Mouse (Mus musculus): ENCODE measurements around the gene Npas2. TPM values are rescaled to one million over a fixed set of nuclear protein-coding genes. Genes with fewer than 3 reads are reported as not detected.

Gene Npas2
- 3.7 and 6.2 TPM in 2 replicates for total RNA-seq (2014; rRNA removed; ENCODE audit: low replicate concordance)
- polyA plus RNA-seq (2015; fragmentation: Nextera tagmentation; extraction: Ambion mirVana): 2.9 and 3.5 TPM in 2 replicates

GRCm38 (mm10) chr1:39192997-39193861, at the start of gene Npas2:
TSS of gene Npas2 (plus strand) at chr1:39193731.
- Histone ChIP-seq H3K36me3 (replicated peaks; ENCODE audit: control insufficient read depth, insufficient read depth, low read length) (no peaks in the 10 kb centered on the region), H3K4me2 (ENCODE audit: low read depth, low read length) (peak within 1 kb of the TSS; percentile 97), H3K27ac (ENCODE audit: low read depth) (peak within 1 kb of the TSS; percentile 82), H3K27me3 (ENCODE audit: control insufficient read depth, insufficient read depth, low read length) (no peaks in the 10 kb centered on the region), H3K9ac (replicated peaks; ENCODE audit: low read depth, low read length) (peak within 1 kb of the TSS; percentile 75), H3K4me1 (ENCODE audit: control insufficient read depth, insufficient read depth) (peaks cover 24% of the 10 kb centered on the region), H3K9me3 (replicated peaks; ENCODE audit: control insufficient read depth, low read length) (no peaks in the 10 kb centered on the region), H3K4me3 (ENCODE audit: low read depth, low read length) (peak within 1 kb of the TSS; percentile 68)
- no peak for TF ChIP-seq EP300 (IDR thresholded peaks at IDR 0.05; ENCODE audit: low read depth)
- no peak for TF ChIP-seq CTCF (IDR thresholded peaks at IDR 0.05; ENCODE audit: low read depth)
- peak; percentile 3 for ATAC-seq (ENCODE audit: insufficient read depth, low read depth)
- no peak for DNase-seq (ENCODE audit: low spot score)
- WGBS: under 1% methylated on average over 46 of the region's 66 CpGs

GRCm38 (mm10) chr1:39156778-39157177, 36.8 kb upstream of the Npas2 start:
- no peaks in the 10 kb centered on the region for H3K27me3 ChIP-seq (ENCODE audit: control insufficient read depth, insufficient read depth, low read length)
- WGBS: 85% methylated on average over 4 of the region's 4 CpGs

GRCm38 (mm10) chr1:39160167-39160566, 33.4 kb upstream of the Npas2 start:
- Histone ChIP-seq H3K4me1 (ENCODE audit: control insufficient read depth, insufficient read depth) (no peaks in the 10 kb centered on the region), H3K9ac (replicated peaks; ENCODE audit: low read depth, low read length) (no peak overlapping the region), H3K36me3 (replicated peaks; ENCODE audit: control insufficient read depth, insufficient read depth, low read length) (no peaks in the 10 kb centered on the region), H3K27ac (ENCODE audit: low read depth) (no peak overlapping the region), H3K9me3 (replicated peaks; ENCODE audit: control insufficient read depth, low read length) (no peaks in the 10 kb centered on the region), H3K4me3 (ENCODE audit: low read depth, low read length) (no peak overlapping the region), H3K27me3 (ENCODE audit: control insufficient read depth, insufficient read depth, low read length) (no peaks in the 10 kb centered on the region), H3K4me2 (ENCODE audit: low read depth, low read length) (no peak overlapping the region)
- ATAC-seq (ENCODE audit: insufficient read depth, low read depth) (no peak), DNase-seq (ENCODE audit: low spot score) (no peak)
- TF ChIP-seq CTCF (IDR thresholded peaks at IDR 0.05; ENCODE audit: low read depth) (no peak), EP300 (IDR thresholded peaks at IDR 0.05; ENCODE audit: low read depth) (no peak)
- WGBS: 48% methylated on average over 4 of the region's 4 CpGs

More at GRCm38 (mm10) chr1:39156778-39157177, 36.8 kb upstream of the Npas2 start:
- no peak overlapping the region for H3K27ac ChIP-seq (ENCODE audit: low read depth)
- no peak overlapping the region for H3K4me2 ChIP-seq (ENCODE audit: low read depth, low read length)
- TF ChIP-seq CTCF (IDR thresholded peaks at IDR 0.05; ENCODE audit: low read depth): no peak
- no peak for TF ChIP-seq EP300 (IDR thresholded peaks at IDR 0.05; ENCODE audit: low read depth)
- no peak for DNase-seq (ENCODE audit: low spot score)
- H3K36me3 ChIP-seq (replicated peaks; ENCODE audit: control insufficient read depth, insufficient read depth, low read length): no peaks in the 10 kb centered on the region
- H3K4me3 ChIP-seq (ENCODE audit: low read depth, low read length): no peak overlapping the region
- no peak for ATAC-seq (ENCODE audit: insufficient read depth, low read depth)
- H3K9me3 ChIP-seq (replicated peaks; ENCODE audit: control insufficient read depth, low read length): no peaks in the 10 kb centered on the region
- no peaks in the 10 kb centered on the region for H3K4me1 ChIP-seq (ENCODE audit: control insufficient read depth, insufficient read depth)
- no peak overlapping the region for H3K9ac ChIP-seq (replicated peaks; ENCODE audit: low read depth, low read length)

GRCm38 (mm10) chr1:39163077-39163476, 30.5 kb upstream of the Npas2 start:
- ATAC-seq (ENCODE audit: insufficient read depth, low read depth): no peak
- no peak overlapping the region for H3K4me2 ChIP-seq (ENCODE audit: low read depth, low read length)

GRCm38 (mm10) chr1:39176690-39177089, 16.8 kb upstream of the Npas2 start:
- Histone ChIP-seq H3K9me3 (replicated peaks; ENCODE audit: control insufficient read depth, low read length) (no peaks in the 10 kb centered on the region; the same call in 1 of the 2 replicates), H3K9ac (replicated peaks; ENCODE audit: low read depth, low read length) (no peak overlapping the region), H3K4me2 (ENCODE audit: low read depth, low read length) (no peak overlapping the region), H3K4me3 (ENCODE audit: low read depth, low read length) (no peak overlapping the region), H3K27ac (ENCODE audit: low read depth) (no peak overlapping the region), H3K27me3 (ENCODE audit: control insufficient read depth, insufficient read depth, low read length) (no peaks in the 10 kb centered on the region), H3K36me3 (replicated peaks; ENCODE audit: control insufficient read depth, insufficient read depth, low read length) (no peaks in the 10 kb centered on the region), H3K4me1 (ENCODE audit: control insufficient read depth, insufficient read depth) (no peaks in the 10 kb centered on the region)
- DNase-seq (ENCODE audit: low spot score) (no peak), ATAC-seq (ENCODE audit: insufficient read depth, low read depth) (no peak)
- WGBS: 84% methylated on average over 5 of the region's 5 CpGs
- no peak for TF ChIP-seq CTCF (IDR thresholded peaks at IDR 0.05; ENCODE audit: low read depth)

More at GRCm38 (mm10) chr1:39163077-39163476, 30.5 kb upstream of the Npas2 start:
- 88% methylated on average over 1 of the region's 1 CpGs for WGBS
- no peak overlapping the region for H3K9ac ChIP-seq (replicated peaks; ENCODE audit: low read depth, low read length)
- DNase-seq (ENCODE audit: low spot score): no peak
- H3K27ac ChIP-seq (ENCODE audit: low read depth): no peak overlapping the region
- no peaks in the 10 kb centered on the region for H3K4me1 ChIP-seq (ENCODE audit: control insufficient read depth, insufficient read depth)
- no peaks in the 10 kb centered on the region for H3K27me3 ChIP-seq (ENCODE audit: control insufficient read depth, insufficient read depth, low read length)
- no peaks in the 10 kb centered on the region for H3K9me3 ChIP-seq (replicated peaks; ENCODE audit: control insufficient read depth, low read length)
- TF ChIP-seq EP300 (IDR thresholded peaks at IDR 0.05; ENCODE audit: low read depth) (no peak), CTCF (IDR thresholded peaks at IDR 0.05; ENCODE audit: low read depth) (no peak)
- no peak overlapping the region for H3K4me3 ChIP-seq (ENCODE audit: low read depth, low read length)
- no peaks in the 10 kb centered on the region for H3K36me3 ChIP-seq (replicated peaks; ENCODE audit: control insufficient read depth, insufficient read depth, low read length)

Measured in heart, postnatal 0 days (tissue).